ENCODE assay signal across 19 mouse cellular contexts in genomic region chr14:48349392-48350044, GRCm38 (mm10).
A peak's percentile ranks its signal among the peaks of the same experiment; 100 is the strongest.
DNase-seq lines count a peak whose midpoint lies in the region; ATAC-seq and TF ChIP-seq lines count a peak whose summit lies in the region.
"Had no signal": no experiment of that assay in that cellular context is flagged by ENCODE, and none has a peak within 500 bp of the region (broad histone marks: within the 10 kb centered on the region; RNA-seq: fewer than 3 reads in every experiment).

No protein-coding gene starts in this region.

- intact Hi-C loops in left cerebral cortex, adult 2 months (cut with DNase I): no loop called here
- intact Hi-C loops in heart, postnatal 25 days (cut with DNase I): no loop called here

- ATAC-seq in embryonic facial prominence, embryonic 13.5 days (ENCODE audit: insufficient number of reproducible peaks, insufficient read depth, low FRiP score, low TSS enrichment, low read depth): no peak
- peak; percentile 43; the same call in 1 of the 2 replicates for ATAC-seq in hindbrain, embryonic 14.5 days (ENCODE audit: low FRiP score)
- peak; percentile 69; the same call in 1 of the 2 replicates for ATAC-seq in midbrain, embryonic 15.5 days (replicated peaks)
- ATAC-seq: activated CD4-positive, CD25-positive, alpha-beta regulatory T cell, adult 4 months had no signal

- WGBS in embryonic facial prominence, embryonic 10.5 days: 46% methylated on average over 9 of the region's 9 CpGs
- WGBS in embryonic facial prominence, embryonic 13.5 days: 23% methylated on average over 9 of the region's 9 CpGs
- WGBS in hindbrain, embryonic 14.5 days: 49% methylated on average over 9 of the region's 9 CpGs
- WGBS in midbrain, embryonic 15.5 days: 49% methylated on average over 9 of the region's 9 CpGs

- H3K9ac ChIP-seq in embryonic facial prominence, embryonic 13.5 days: no peak overlapping the region
- H3K9ac ChIP-seq in hindbrain, embryonic 14.5 days: no peak overlapping the region
- no peak overlapping the region for H3K9ac ChIP-seq in midbrain, embryonic 15.5 days

- DNase-seq in embryonic facial prominence, embryonic 10.5 days (ENCODE audit: low spot score): peak; percentile 32
- DNase-seq in hindbrain, embryonic 14.5 days (ENCODE audit: low spot score): no peak
- DNase-seq in left cerebral cortex, adult 2 months (ENCODE audit: extremely low spot score in 1 of 2, low spot score in 2 of 2): no peak
- no peak for DNase-seq in spleen, adult 12 weeks (ENCODE audit: low spot score)
- no peak for DNase-seq in heart, postnatal 25 days (ENCODE audit: low spot score)
- DNase-seq: cerebellum, adult 11-12 months; gastrocnemius, postnatal 25 days; heart, postnatal 4 days; kidney, adult 8-10 months; layer of hippocampus, postnatal 36 days; lung, postnatal 10 days; right cerebral cortex, postnatal 25 days; thymus, adult 2 months had no signal

- H3K4me2 ChIP-seq in embryonic facial prominence, embryonic 13.5 days: peak overlapping the region; percentile 48
- H3K4me2 ChIP-seq in hindbrain, embryonic 14.5 days (replicated peaks): no peak overlapping the region
- peak overlapping the region; percentile 1; the same call in 1 of the 2 replicates for H3K4me2 ChIP-seq in midbrain, embryonic 15.5 days
- H3K4me2 ChIP-seq: heart, embryonic 11.5 days; liver, embryonic 11.5 days had no signal

- H3K36me3 ChIP-seq in embryonic facial prominence, embryonic 10.5 days (replicated peaks): no peaks in the 10 kb centered on the region
- H3K36me3 ChIP-seq in embryonic facial prominence, embryonic 13.5 days: no peaks in the 10 kb centered on the region
- H3K36me3 ChIP-seq in hindbrain, embryonic 14.5 days (replicated peaks; ENCODE audit: control insufficient read depth, insufficient read depth): no peaks in the 10 kb centered on the region
- H3K36me3 ChIP-seq in midbrain, embryonic 15.5 days (replicated peaks): no peaks in the 10 kb centered on the region

- H3K4me1 ChIP-seq in embryonic facial prominence, embryonic 10.5 days: peaks cover 11% of the 10 kb centered on the region
- H3K4me1 ChIP-seq in embryonic facial prominence, embryonic 13.5 days: peaks cover 8% of the 10 kb centered on the region
- H3K4me1 ChIP-seq in hindbrain, embryonic 14.5 days (replicated peaks; ENCODE audit: control insufficient read depth, insufficient read depth, low read length): peaks cover 4% of the 10 kb centered on the region; the same call in 1 of the 2 replicates
- H3K4me1 ChIP-seq in midbrain, embryonic 15.5 days: peaks cover 5% of the 10 kb centered on the region

- H3K9me3 ChIP-seq in embryonic facial prominence, embryonic 10.5 days: no peaks in the 10 kb centered on the region
- H3K9me3 ChIP-seq in embryonic facial prominence, embryonic 13.5 days: no peaks in the 10 kb centered on the region
- no peaks in the 10 kb centered on the region for H3K9me3 ChIP-seq in hindbrain, embryonic 14.5 days (ENCODE audit: control insufficient read depth, low read length)
- H3K9me3 ChIP-seq in midbrain, embryonic 15.5 days: no peaks in the 10 kb centered on the region

- H3K4me3 ChIP-seq in embryonic facial prominence, embryonic 10.5 days: no peak overlapping the region
- no peak overlapping the region for H3K4me3 ChIP-seq in embryonic facial prominence, embryonic 13.5 days
- H3K4me3 ChIP-seq in hindbrain, embryonic 14.5 days (replicated peaks; ENCODE audit: low read length): no peak overlapping the region
- H3K4me3 ChIP-seq in midbrain, embryonic 15.5 days: no peak overlapping the region
- no peak overlapping the region for H3K4me3 ChIP-seq in left cerebral cortex, adult 2 months
- H3K4me3 ChIP-seq: erythroblast, embryonic 14.5 days had no signal

- H3K27ac ChIP-seq in embryonic facial prominence, embryonic 10.5 days (replicated peaks): no peak overlapping the region
- no peak overlapping the region for H3K27ac ChIP-seq in embryonic facial prominence, embryonic 13.5 days
- H3K27ac ChIP-seq in hindbrain, embryonic 14.5 days: no peak overlapping the region
- H3K27ac ChIP-seq in midbrain, embryonic 15.5 days: no peak overlapping the region
- no peak overlapping the region for H3K27ac ChIP-seq in left cerebral cortex, adult 2 months

- no peak for TF ChIP-seq CTCF in left cerebral cortex, adult 2 months (IDR thresholded peaks at IDR 0.05)

- H3K27me3 ChIP-seq in embryonic facial prominence, embryonic 10.5 days (replicated peaks; ENCODE audit: low read depth, poor library complexity, severe bottlenecking): peaks cover 17% of the 10 kb centered on the region; the same call in 1 of the 2 replicates
- peaks cover 32% of the 10 kb centered on the region for H3K27me3 ChIP-seq in embryonic facial prominence, embryonic 13.5 days
- no peaks in the 10 kb centered on the region for H3K27me3 ChIP-seq in hindbrain, embryonic 14.5 days (ENCODE audit: control insufficient read depth, insufficient read depth, low read length)
- H3K27me3 ChIP-seq in midbrain, embryonic 15.5 days (replicated peaks): no peaks in the 10 kb centered on the region
